Mouse (Mus musculus): ENCODE results near the gene C130050O18Rik.

DNA sequence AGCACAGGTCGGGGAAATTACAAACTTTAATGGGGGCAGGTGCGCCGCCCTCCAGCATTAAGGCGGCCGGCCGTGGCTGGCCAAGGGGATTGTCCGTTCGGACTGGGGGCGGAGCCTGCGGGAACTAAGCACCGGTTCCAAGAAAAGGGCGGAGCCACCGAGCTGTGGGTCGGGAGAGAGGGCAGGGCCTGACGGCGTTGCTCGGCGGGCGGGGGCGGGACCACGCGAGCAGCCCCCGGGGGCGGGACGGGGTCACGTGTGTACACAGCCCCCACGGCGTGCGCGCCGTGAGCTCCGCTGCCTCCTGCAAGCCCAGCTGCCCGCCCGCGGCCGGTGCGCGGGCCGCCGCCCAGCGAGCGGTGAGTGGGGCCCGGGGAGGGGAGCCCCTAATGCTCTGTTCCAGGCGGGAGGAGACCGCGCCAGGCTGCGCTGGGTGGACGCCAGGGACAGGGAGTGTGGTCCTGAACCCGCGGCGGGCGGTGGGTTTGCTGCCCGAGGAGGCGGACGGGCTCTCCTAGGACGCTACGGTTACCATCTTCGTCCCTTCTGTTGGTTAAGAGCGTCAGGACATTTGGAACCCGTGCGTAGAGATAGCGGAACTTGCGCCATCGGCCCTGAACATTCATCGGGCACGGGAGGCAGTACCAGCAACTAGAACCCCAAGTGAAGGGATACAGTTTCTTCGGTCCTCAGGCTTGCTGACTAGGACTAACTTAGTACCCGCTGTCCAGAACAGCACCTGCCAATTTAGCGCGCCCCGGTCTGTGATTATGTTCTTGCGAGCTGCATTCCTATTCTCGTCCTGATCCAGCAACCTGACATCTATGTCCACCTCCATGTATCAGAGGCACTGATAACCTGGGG, 24.5 kb upstream of the C130050O18Rik start:
- TF ChIP-seq CTCF (IDR thresholded peaks at IDR 0.05; ENCODE audit: control insufficient read depth, insufficient read depth, insufficient replicate concordance, low read depth, low read length), result no peak
- TF ChIP-seq POLR2A (IDR thresholded peaks at IDR 0.05; ENCODE audit: control insufficient read depth, low read depth, low read length), result peak; percentile 19; the same call in 1 of the 2 replicates

Measured in testis, adult 2 months (tissue).